In genomic region chr8:124412496-124413243, GRCm38 (mm10) we compare ENCODE assay signal across 17 mouse cellular contexts. TPM values are rescaled to one million over a fixed set of nuclear protein-coding genes. Genes with fewer than 3 reads are reported as not detected.
DNase-seq lines count a peak whose midpoint lies in the region; ATAC-seq and TF ChIP-seq lines count a peak whose summit lies in the region.
"Had no signal": no experiment of that assay in that cellular context is flagged by ENCODE, and none has a peak within 500 bp of the region (broad histone marks: within the 10 kb centered on the region; RNA-seq: fewer than 3 reads in every experiment).

No protein-coding gene starts in this region.

- no peaks in the 10 kb centered on the region for H3K9me3 ChIP-seq in midbrain, embryonic 11.5 days (ENCODE audit: control insufficient read depth, low read length)
- H3K9me3 ChIP-seq in midbrain, embryonic 16.5 days (replicated peaks; ENCODE audit: control insufficient read depth, low read length, poor library complexity, severe bottlenecking), result no peaks in the 10 kb centered on the region
- no peaks in the 10 kb centered on the region for H3K9me3 ChIP-seq in intestine, embryonic 15.5 days
- H3K9me3 ChIP-seq: embryonic facial prominence, embryonic 12.5 days; hindbrain, embryonic 13.5 days had no signal

- H3K9ac ChIP-seq in midbrain, embryonic 11.5 days (ENCODE audit: low read length), result no peak overlapping the region
- no peak overlapping the region for H3K9ac ChIP-seq in midbrain, embryonic 16.5 days (ENCODE audit: low read depth, low read length)
- no peak overlapping the region for H3K9ac ChIP-seq in intestine, embryonic 15.5 days
- H3K9ac ChIP-seq: embryonic facial prominence, embryonic 12.5 days; forebrain, postnatal 0 days; hindbrain, embryonic 13.5 days had no signal

- TF ChIP-seq CTCF in cortical plate, adult 2 months (IDR thresholded peaks at IDR 0.05; ENCODE audit: extremely low read depth, insufficient read depth, low read length), result no peak

- H3K27me3 ChIP-seq in midbrain, embryonic 11.5 days (ENCODE audit: control insufficient read depth, insufficient read depth, low read length), result no peaks in the 10 kb centered on the region
- H3K27me3 ChIP-seq in midbrain, embryonic 16.5 days (ENCODE audit: control insufficient read depth, insufficient read depth, low read depth, low read length), result no peaks in the 10 kb centered on the region
- H3K27me3 ChIP-seq in intestine, embryonic 15.5 days (replicated peaks), result no peaks in the 10 kb centered on the region
- H3K27me3 ChIP-seq: CH12.LX; embryonic facial prominence, embryonic 12.5 days; hindbrain, embryonic 13.5 days had no signal

- WGBS in midbrain, embryonic 11.5 days, result 85% methylated on average over 19 of the region's 19 CpGs
- 88% methylated on average over 19 of the region's 19 CpGs for WGBS in midbrain, embryonic 16.5 days
- 72% methylated on average over 19 of the region's 19 CpGs for WGBS in intestine, embryonic 15.5 days

- no peak for TF ChIP-seq POLR2A in cortical plate, adult 2 months (IDR thresholded peaks at IDR 0.05; ENCODE audit: extremely low read depth, insufficient read depth, low read length)

- no peak overlapping the region for H3K4me3 ChIP-seq in midbrain, embryonic 11.5 days (ENCODE audit: low read depth, low read length)
- H3K4me3 ChIP-seq in midbrain, embryonic 16.5 days (ENCODE audit: low read depth, low read length), result no peak overlapping the region
- H3K4me3 ChIP-seq in cortical plate, adult 2 months (ENCODE audit: insufficient read depth, low read length), result no peak overlapping the region
- H3K4me3 ChIP-seq in intestine, embryonic 15.5 days (replicated peaks), result no peak overlapping the region
- H3K4me3 ChIP-seq: embryonic facial prominence, embryonic 12.5 days; hindbrain, embryonic 13.5 days had no signal

- no peaks in the 10 kb centered on the region for H3K36me3 ChIP-seq in midbrain, embryonic 11.5 days (ENCODE audit: control insufficient read depth, insufficient read depth, low read length)
- H3K36me3 ChIP-seq in midbrain, embryonic 16.5 days (ENCODE audit: control insufficient read depth, insufficient read depth, low read length), result no peaks in the 10 kb centered on the region
- H3K36me3 ChIP-seq in intestine, embryonic 15.5 days, result no peaks in the 10 kb centered on the region
- H3K36me3 ChIP-seq: embryonic facial prominence, embryonic 12.5 days had no signal

- peak; percentile 29 for ATAC-seq in frontal cortex, adult (ENCODE audit: low TSS enrichment)
- no peak for ATAC-seq in midbrain, embryonic 11.5 days (ENCODE audit: low FRiP score)
- no peak for ATAC-seq in midbrain, embryonic 16.5 days
- ATAC-seq in intestine, embryonic 15.5 days, result no peak
- ATAC-seq: hindbrain, postnatal 0 days had no signal

- no peak overlapping the region for H3K27ac ChIP-seq in midbrain, embryonic 11.5 days (ENCODE audit: low read depth, low read length)
- no peak overlapping the region for H3K27ac ChIP-seq in midbrain, embryonic 16.5 days (ENCODE audit: low read length)
- peak overlapping the region; percentile 65; the same call in 1 of the 2 replicates for H3K27ac ChIP-seq in cortical plate, adult 2 months (ENCODE audit: insufficient read depth, low read length)
- no peak overlapping the region for H3K27ac ChIP-seq in intestine, embryonic 15.5 days
- H3K27ac ChIP-seq: embryonic facial prominence, embryonic 12.5 days; hindbrain, embryonic 13.5 days; hindbrain, postnatal 0 days had no signal

- H3K4me2 ChIP-seq in midbrain, embryonic 11.5 days, result no peak overlapping the region
- no peak overlapping the region for H3K4me2 ChIP-seq in midbrain, embryonic 16.5 days (ENCODE audit: low read length)
- no peak overlapping the region for H3K4me2 ChIP-seq in intestine, embryonic 15.5 days (replicated peaks)
- H3K4me2 ChIP-seq: embryonic facial prominence, embryonic 12.5 days; hindbrain, embryonic 13.5 days had no signal

- no peak for DNase-seq in frontal cortex, postnatal 25 days (ENCODE audit: low spot score in 2 of 2)
- DNase-seq in midbrain, embryonic 11.5 days (ENCODE audit: low spot score, missing footprints), result peak; percentile 37
- no peak for DNase-seq in kidney, adult 18-20 months
- DNase-seq: adrenal gland, postnatal 10 days; embryo, embryonic 11 days; forebrain, postnatal 0 days; gastrocnemius, postnatal 36 days; heart, adult 11 months; heart, postnatal 10 days had no signal

- H3K4me1 ChIP-seq in midbrain, embryonic 11.5 days (ENCODE audit: control insufficient read depth, insufficient read depth, low read length), result no peaks in the 10 kb centered on the region
- no peaks in the 10 kb centered on the region for H3K4me1 ChIP-seq in midbrain, embryonic 16.5 days (ENCODE audit: control insufficient read depth, insufficient read depth, low read length)
- peaks cover 34% of the 10 kb centered on the region for H3K4me1 ChIP-seq in cortical plate, adult 2 months (ENCODE audit: control insufficient read depth, insufficient read depth, low read length)
- H3K4me1 ChIP-seq in intestine, embryonic 15.5 days (replicated peaks), result no peaks in the 10 kb centered on the region
- H3K4me1 ChIP-seq: embryonic facial prominence, embryonic 12.5 days had no signal

RNA-seq across cellular contexts. Expression of gene Pgbd5, which starts 26.8 kb away (rescaled TPM):
- 3.8 and 4.5 TPM in 2 replicates for polyA plus RNA-seq in midbrain, embryonic 11.5 days (2014; fragmentation: Nextera tagmentation; extraction: Ambion mirVana)
- polyA plus RNA-seq in midbrain, embryonic 16.5 days (2015; fragmentation: Nextera tagmentation; extraction: Ambion mirVana), result 12.2 and 13.7 TPM in 2 replicates
- polyA plus RNA-seq in cortical plate, adult 2 months (2012; rRNA removed), result 184 and 196 TPM in 2 replicates
- polyA plus RNA-seq in intestine, embryonic 15.5 days (2015; fragmentation: Nextera tagmentation; extraction: Ambion mirVana), result 2.5 and 2.7 TPM in 2 replicates

Comparison
In these comparisons a context has a peak if more than half of its experiments do, and no peak if none do; other contexts are left out.
1. RNA of gene Pgbd5, which starts 26.8 kb away (polyA plus RNA-seq): 184 to 196 TPM in cortical plate, adult 2 months; 12.2 to 13.7 TPM in midbrain, embryonic 16.5 days, 3.8 to 4.5 TPM in midbrain, embryonic 11.5 days and 2.5 to 2.7 TPM in intestine, embryonic 15.5 days; every median in the first group is over 10 times any median in the second.